Mouse (Mus musculus): Measurements from ENCODE around the gene Pskh1.

Gene Pskh1

DNA sequence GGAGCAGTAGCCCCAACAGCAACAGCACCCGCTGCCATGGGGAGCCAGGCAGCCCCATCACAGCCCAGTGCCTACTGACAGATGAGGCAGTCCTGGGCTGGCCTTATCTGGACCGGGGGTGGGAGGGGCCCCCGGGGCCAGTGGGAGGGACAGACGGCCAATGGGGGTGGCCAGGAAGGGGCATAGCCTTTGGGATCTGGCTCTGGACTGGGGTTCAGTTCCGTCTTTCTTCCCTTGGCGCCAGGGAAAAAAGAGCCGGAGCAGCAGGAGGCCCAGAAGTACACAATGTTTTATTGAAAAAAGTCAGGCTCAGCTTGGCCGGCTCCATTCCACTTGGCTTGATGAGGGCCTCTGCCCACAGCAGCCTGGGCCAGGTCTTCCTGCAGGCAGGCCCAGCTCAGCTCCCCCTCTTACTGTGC is 43.1 kb downstream of the Pskh1 start, which contains the start of gene Lcat:
Gene Lcat (minus strand): TSS at position 62 of the 419 bp plus-strand sequence.
- in situ Hi-C loops (cut with MboI; ENCODE audit: unreplicated experiment in 2 of 2): loop anchor here (5.0 kb wide), 2 partner anchors 34 to 39 kb away; partner anchors contain the start of gene Dpep3 (in 1 of the 2)

DNA sequence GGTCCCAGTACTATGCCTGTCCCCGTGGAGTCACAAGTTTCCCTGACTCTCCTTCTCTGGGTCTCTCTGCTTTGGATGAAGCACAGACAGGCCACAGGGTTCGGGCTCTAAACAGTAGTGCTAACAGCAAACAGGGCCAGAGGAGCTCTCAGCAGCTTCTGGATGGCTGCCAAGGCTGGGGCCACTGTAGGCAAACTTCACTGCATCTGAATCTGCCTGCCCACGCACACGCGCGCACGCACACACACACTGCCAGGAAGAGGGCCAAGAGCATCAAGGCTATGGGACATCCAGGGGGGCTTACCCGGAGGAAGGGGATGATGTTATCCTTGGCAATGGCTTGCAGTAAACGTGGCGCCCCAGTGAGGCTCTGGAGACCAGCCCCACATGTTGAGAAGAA is 49.1 kb downstream of the Pskh1 start:
- in situ Hi-C loops (cut with MboI; ENCODE audit: unreplicated experiment in 2 of 2): no loop called here

DNA sequence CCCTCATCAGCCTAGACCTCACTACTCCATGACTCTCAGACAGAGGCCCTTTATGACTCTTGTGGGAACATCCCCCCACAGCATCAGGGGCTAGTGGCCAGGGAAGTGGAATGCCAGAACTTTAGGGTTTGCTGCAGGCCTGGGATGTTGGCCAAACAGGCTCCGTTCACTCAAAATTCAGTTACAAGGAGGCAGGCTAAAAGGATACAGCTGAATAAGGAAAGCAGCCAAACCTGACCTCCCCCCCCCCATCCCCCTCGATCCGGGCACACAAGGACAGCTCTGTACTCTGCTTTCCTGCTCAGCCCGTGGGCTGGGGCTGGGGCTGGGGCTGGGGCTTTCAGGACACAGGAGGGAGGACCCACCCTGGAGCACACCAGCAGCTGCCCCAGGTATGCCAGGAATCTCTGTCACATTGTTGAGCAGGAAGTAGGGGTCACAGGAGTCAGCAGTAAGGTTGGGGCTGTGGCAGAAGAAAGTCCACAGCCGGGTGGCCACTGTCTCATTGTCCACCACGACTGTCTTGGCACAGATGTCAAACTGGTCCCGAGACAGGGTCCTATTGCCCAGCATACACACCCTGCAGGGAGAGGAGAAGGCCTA is 50.9 kb downstream of the Pskh1 start:
- in situ Hi-C loops (cut with MboI; ENCODE audit: unreplicated experiment in 2 of 2): loop anchor here (25.0 kb wide), 2 partner anchors 436 to 711 kb away; no protein-coding TSS in a partner anchor

DNA sequence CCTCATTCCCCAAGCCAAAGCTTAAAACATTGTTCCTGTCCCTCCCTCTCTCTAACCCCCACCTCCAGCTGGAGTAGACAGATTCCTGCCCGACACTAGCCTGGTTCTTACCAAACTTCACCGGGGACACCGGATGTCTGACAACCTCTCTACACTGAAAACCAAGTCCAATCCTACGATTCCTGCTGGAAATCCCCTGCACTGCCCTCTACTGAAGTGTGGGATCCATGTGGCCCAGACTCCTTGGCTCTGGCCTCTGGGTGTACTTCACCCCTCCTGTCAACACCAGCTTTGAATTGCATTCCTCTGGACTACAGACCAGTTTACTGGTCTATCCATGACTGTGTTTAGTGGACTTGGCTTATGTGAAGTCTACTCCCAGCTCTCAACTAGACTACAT is 56.3 kb downstream of the Pskh1 start:
- in situ Hi-C loops (cut with MboI; ENCODE audit: unreplicated experiment in 2 of 2): loop anchor here (25.0 kb wide), 2 partner anchors 431 to 706 kb away; no protein-coding TSS in a partner anchor

DNA sequence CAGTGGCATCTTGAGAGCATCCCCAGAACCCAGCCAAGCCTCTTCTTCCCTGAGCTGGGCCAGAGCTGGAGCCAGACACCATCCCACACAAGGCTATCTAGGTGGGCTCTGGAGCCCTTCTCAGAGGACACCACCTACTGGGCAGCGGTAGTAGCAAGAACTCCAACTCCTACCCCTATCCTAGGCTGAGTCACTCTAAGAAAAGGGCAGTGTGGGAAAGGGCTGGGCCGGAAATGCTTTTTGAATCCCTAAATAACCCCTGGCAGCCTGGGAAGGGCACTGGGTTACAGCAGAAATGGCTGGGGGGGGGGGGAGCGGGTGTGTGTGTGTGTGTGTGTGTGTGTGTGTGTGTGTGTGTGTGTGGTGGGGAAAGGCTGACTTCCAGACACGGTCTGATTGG is 57.6 kb downstream of the Pskh1 start:
- in situ Hi-C loops (cut with MboI; ENCODE audit: unreplicated experiment in 2 of 2): loop anchor here (25.0 kb wide), 2 partner anchors 429 to 704 kb away; no protein-coding TSS in a partner anchor

DNA sequence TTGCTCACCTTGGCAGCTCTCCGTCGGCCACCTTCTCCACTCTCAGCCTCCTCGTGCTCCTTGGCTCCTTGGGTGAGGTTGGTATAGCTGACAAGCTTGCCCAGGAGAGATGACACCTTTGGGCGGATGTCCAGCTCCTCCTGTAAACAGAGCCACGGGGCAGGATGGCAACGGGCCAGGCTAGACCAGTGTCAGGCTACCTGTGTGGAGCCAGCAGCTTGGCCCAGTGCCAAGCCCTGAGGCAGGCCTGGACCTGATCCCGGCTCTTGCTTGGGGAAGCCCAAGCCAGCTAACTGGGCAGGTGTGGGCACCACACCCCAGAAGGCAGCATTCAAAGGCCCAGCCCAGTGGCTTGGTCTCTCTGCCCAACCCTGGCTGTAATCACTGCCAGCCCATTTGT is 59.1 kb downstream of the Pskh1 start:
- in situ Hi-C loops (cut with MboI; ENCODE audit: unreplicated experiment in 2 of 2): loop anchor here (25.0 kb wide), 2 partner anchors 428 to 703 kb away; no protein-coding TSS in a partner anchor

DNA sequence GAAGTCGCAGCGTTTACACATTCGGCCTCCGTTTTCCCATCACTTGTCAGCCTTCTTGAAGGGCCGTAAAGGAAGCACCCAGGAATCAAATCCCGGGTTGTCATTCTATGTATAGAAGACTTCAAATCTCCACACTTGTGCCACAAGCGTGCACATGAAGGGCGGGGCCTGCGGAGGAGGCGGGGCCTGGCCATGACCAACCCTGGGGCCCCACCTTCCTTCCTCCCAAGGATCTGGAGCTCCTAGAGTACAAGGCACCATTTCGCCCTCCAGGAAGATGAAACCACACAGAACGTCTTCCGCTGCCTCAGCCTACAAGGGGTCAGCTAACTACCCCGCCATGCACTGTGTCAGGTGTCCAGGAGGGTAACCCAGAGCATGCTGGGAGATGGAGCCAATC is 60.9 kb downstream of the Pskh1 start:
- in situ Hi-C loops (cut with MboI; ENCODE audit: unreplicated experiment in 2 of 2): loop anchor here (25.0 kb wide), 2 partner anchors 426 to 701 kb away; no protein-coding TSS in a partner anchor

DNA sequence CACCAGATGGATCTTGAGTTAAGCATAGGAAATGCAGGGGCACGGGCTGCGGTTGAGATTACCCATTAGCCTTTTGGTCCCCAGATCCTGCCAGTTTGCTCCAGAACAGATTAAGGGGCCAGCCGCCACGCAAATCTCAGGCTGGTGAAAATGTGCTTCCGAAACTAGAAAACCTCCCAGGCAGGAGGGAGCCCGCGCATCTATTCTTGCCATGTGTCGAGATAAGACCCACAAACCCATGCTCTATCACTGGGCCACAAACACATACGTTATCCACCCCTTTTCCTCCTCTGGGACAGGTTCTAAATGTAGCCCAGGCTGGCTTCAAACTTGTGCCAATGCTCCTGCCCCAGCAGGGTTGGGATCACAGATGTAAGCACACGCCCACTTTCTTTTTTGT is 61.3 kb downstream of the Pskh1 start:
- in situ Hi-C loops (cut with MboI; ENCODE audit: unreplicated experiment in 2 of 2): loop anchor here (25.0 kb wide), 2 partner anchors 426 to 701 kb away; no protein-coding TSS in a partner anchor

DNA sequence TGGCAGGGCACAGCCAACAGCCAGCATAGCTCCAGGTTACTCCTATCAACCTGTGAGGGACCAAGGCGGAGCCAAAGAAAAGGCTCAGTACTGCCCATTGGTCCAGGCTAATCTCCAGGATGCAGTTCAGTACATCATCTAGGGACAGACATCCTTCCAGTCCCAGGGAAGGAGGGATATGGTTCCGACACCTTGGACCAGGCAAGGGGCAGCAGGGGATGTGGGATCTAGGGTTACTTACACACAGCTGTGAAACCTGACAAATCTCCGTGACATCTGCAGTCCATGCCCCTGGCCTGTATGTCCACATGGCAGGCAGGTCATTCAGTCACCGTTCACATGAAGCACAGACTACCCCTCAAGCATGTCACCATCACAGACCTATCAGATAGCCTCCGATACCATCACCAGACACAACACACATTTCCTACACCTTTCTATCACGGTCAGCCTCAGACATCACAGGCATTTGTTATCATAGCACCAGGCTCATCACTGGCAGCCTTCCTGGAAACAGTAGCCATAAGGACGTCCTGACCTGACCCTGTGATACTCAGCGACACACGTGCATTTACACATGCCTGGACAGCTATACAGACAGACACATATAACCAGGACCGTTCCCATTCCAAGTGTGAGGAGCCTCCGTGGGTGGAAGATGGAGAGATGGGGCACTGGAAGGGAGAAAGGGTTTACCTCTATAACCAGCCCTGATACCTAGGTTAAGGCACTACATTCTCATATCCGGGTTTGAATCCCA is 64.4 kb downstream of the Pskh1 start:
- in situ Hi-C loops (cut with MboI; ENCODE audit: unreplicated experiment in 2 of 2): loop anchor here (25.0 kb wide), 2 partner anchors 423 to 698 kb away; no protein-coding TSS in a partner anchor

DNA sequence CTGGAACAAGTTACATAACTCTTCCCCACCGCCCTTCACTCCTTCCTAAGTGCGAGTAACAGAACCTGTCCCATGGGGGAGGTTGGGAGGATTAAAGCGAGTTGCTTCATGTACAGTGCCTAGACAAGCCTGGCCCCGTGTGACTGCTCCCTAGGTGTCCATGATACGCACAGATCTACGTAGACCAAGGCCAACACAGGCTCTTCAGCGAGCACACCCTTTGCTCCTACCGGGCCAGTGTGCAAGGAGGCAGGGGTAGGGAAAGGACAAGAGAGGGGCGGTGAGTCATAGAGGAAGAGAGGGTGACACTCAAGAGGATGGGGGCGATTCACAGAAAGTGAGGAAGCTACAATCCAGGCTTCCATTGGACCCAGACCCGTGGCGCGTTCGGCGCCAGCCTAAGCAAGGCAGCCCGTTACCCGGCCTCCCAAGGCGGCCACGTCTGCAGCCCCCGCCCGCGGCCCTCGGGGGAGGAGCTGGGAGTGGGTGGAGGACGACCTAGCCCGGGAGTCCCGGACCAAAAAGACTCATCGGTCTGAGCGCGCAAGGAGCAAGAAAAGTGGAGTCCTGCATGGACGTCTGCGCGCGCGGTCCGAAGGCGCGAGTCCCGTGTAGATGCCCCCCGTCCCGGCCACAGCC is 65.1 kb downstream of the Pskh1 start:
- in situ Hi-C loops (cut with MboI; ENCODE audit: unreplicated experiment in 2 of 2): loop anchor here (25.0 kb wide), 2 partner anchors 422 to 697 kb away; no protein-coding TSS in a partner anchor

DNA sequence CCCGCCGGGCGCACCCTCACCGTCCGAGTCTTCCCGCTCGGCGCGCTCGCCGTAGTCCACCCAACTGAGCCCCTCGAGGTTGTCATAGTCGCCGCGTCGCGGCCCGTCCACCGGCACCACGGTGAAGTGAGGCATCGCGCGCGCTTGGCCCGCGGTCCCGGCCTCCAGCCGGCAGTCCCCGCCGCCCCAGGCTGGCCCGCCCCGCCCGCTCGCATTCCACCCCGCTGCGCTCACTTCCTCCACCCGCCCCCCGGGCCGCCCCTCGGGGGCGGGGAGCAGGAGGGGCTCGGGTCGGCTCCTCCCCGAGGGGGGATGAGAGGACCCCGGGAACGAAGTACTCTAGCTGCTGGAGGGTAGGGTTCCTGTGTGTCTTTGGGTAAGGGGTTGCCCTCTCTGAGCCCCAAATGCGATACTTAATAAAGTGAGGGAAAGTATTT is 65.7 kb downstream of the Pskh1 start, which contains the start of gene Slc12a4:
Gene Slc12a4 (minus strand): TSS at position 193 of the 437 bp plus-strand sequence.
- in situ Hi-C loops (cut with MboI; ENCODE audit: unreplicated experiment in 2 of 2): loop anchor here (25.0 kb wide), 2 partner anchors 421 to 696 kb away; no protein-coding TSS in a partner anchor

DNA sequence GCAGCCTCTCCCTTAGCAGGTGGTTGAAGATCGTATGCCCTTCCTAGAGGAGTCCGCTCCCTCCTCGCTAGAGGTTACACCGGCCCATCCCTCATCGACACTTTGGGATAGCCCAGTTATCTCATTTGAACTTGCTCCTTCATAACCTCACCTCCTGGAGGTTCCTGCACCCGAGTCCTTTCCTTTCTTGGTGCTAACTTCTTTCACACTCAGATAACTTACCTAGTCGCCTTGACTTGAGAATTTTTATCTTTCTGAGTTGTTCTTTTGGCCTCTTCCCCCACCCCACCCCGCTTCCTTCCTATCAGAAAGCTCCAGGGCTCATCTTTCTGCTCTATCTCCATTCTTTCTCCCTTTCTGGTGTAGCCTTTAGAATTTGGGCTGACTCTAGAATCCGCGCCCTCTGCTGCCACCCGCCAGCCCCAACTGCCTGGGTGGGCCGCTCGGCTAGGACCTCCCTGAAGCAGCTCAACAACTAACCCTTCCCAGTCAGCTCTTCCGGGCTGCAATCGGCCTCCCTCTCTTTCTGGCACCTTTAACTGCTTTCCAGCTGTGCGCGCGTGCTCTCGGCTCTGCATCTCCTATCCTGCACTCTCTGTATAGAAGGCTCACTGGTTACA is 66.6 kb downstream of the Pskh1 start:
- in situ Hi-C loops (cut with MboI; ENCODE audit: unreplicated experiment in 2 of 2): loop anchor here (25.0 kb wide), 2 partner anchors 420 to 695 kb away; no protein-coding TSS in a partner anchor

DNA sequence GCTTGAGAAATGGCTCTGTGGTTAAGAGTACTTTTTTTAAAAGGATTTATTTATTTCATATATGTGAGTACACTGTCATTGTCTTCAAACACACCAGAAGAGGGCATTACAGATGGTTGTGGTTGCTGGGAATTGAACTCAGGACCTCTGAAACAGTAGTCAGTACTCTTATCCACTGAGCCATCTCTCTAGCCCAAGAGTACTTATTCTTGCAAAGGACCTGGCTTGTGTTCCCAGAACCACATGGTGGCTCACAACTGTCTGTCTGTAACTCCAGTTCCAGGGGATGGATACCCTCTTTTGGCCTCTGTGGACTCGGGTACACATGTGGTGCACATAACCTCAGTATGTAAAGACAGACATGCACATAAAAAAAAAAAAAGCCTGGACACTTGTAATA is 69.1 kb downstream of the Pskh1 start:
- in situ Hi-C loops (cut with MboI; ENCODE audit: unreplicated experiment in 2 of 2): loop anchor here (25.0 kb wide), 2 partner anchors 418 to 693 kb away; no protein-coding TSS in a partner anchor

DNA sequence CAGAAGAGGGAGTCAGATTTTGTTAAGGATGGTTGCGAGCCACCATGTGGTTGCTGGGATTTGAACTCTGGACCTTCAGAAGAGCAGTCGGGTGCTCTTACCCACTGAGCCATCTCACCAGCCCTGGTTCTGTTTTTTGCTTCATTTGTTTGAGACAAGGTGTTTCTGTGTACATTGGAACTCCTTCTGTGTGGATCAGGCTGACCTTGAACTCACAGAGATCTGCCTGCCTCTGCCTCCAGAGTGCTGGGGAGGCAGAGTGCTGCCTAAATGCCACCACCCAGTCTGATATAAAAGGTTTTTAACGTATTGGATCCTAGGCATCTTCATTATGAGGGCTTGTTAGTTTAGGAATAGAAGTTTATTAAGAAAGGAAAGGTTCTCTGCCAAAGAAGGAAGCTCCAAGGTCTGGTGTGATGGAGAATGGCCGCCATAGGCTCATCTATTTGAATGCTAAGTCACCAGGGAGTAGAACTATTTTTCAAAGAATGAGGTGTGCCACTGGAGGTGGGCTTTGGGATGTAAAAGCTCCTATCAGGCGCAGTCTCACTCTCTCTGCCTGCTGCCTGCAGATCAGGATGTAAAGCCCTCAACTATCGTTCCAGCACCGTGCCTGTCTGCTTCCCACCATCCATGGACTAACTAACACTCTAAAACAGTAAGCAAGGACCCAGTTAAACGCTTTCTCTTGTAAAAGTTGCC is 70.9 kb downstream of the Pskh1 start:
- in situ Hi-C loops (cut with MboI; ENCODE audit: unreplicated experiment in 2 of 2): loop anchor here (25.0 kb wide), 2 partner anchors 416 to 691 kb away; no protein-coding TSS in a partner anchor

DNA sequence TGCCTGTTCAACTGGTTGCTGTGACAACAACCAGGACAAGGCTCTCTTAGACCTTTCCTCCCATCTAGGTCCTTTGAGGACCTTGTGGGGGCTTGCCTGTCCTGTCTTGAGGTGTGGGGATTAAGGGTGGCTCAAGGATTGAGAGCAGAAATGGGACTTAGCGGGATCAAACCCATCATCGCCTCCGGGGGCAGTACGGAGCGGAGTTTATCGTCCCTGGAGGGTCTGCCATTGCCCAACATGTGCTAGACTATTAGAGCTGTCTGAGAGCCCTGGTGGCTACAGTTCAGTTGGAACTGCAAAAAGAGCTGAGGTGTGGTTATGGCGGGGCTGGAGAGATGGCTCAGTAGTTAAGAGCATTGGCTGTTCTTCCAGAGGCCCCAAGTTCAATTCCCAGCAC is 75.1 kb downstream of the Pskh1 start:
- in situ Hi-C loops (cut with MboI; ENCODE audit: unreplicated experiment in 2 of 2): loop anchor here (5.0 to 25.0 kb wide), 2 partner anchors 33 to 437 kb away; partner anchors contain the start of genes Lcat (in 1 of the 2) and Zfp90 (in 1 of the 2)

DNA sequence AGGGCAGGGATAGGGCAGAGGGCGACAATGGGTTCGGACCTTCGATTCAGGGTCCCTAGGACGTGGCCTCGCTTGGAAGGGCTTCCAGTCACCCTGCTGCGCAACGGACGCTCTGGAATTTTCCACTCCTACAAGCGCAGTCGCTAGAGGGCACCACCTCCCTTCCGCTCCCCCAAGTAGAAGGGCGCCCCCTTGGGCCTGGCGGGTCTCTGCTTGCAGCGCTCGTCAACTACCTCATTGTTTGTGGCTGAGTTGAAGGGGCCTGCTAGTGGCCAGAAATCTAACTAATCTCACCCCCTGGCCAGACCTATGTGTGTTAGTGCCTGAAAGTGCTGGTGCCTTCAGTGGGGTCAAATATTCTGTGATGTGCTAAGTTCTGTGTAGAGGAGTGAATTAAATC is 79.1 kb downstream of the Pskh1 start, which contains the start of gene Dpep3:
Gene Dpep3 (minus strand): TSS at position 105 of the 400 bp plus-strand sequence.
- in situ Hi-C loops (cut with MboI; ENCODE audit: unreplicated experiment in 2 of 2): loop anchor here (5.0 to 25.0 kb wide), 2 partner anchors 37 to 433 kb away; partner anchors contain the start of genes Lcat (in 1 of the 2) and Zfp90 (in 1 of the 2)

DNA sequence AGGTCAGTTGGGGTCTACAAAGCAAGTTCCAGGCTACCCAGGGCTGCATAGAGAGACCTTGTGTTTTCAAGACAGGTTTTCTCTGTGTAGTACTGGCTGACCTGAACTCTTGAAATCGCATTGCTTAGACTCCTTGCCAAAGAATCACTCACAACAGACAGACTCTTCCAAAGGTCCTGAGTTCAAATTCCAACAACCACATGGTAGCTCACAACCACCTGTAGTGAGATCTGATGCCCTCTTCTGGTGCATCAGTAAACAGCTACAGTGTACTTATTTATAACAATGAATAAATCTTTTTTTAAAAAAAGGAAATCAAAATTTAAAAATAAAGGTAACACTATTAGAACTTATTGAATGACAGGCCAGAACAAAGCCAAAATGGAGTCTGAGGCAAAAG is 80.9 kb downstream of the Pskh1 start:
- in situ Hi-C loops (cut with MboI; ENCODE audit: unreplicated experiment in 2 of 2): loop anchor here in 1 of 2 experiments (5.0 to 25.0 kb wide), 2 partner anchors 39 to 431 kb away; partner anchors contain the start of genes Lcat and Zfp90

Data from v-Abl transformed pro-B cells (cell line).